Mouse (Mus musculus): ENCODE measurements around the gene Sgce.
"Not testable (repeated sequence)": the region's sequence is repeated elsewhere in the genome, so short reads cannot be mapped to it uniquely, and the experiment has no call there.

Sgce gene

DNA sequence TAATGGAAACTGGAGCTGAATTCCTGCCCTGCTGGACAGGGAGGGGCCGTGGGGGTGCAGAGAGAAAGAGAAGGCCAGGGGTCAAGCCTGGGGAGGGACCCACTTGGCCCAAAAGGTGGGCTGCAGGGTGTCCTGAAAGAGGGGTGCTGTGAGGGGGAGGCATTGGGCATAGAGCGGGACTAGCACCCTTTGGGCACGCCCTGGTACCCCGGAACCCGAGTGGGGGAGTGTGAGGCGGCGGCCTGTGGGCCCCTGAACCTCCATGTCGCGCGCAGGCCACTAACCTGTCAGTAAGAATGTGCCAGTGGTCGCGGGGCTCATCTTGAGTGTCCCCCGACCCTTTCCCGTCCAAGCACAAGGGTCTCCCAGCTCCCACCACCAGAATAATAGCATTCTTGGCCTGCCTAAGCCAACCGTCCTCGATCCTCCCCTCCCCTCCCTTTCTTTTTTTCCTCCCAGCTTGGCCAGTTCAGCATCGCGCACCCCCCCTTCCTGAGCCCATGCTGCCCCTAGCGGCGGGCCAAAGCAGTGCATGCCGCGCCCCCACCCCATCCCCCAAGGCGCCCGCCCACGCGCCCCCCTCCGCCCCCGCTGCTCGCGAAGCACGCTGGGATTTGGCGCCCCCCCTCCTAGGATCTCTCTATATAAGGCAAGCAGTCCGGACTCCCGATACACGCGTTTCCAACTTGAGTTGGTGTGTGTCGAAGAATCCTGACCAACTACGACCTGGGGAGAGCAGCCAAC is at the start of gene Sgce, which contains the start of gene Peg10:
Gene Sgce (minus strand): TSS at position 512 of the 744 bp plus-strand sequence.
Gene Peg10 (plus strand): TSS at position 611 of the 744 bp plus-strand sequence.
- DNase-seq = peak; percentile 81

DNA sequence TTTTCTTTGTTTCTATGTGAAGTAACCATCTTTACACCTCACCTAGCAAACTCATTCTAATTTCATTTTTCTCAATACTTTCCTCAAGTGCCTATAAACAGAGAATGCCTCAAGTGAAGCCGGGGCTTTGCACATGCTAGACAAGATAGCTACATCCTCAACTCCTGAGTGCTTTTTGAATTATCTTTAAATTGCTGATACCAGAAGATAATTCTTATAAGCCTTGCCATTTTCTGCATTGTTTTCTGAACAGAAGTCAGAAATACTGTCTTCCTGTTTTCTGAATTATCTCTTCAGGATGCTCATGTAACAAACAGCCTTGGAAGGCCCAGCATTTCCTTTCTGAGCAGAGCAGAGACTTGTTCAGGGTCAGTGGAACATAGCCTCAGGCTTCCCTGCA is 49.3 kb upstream of the Sgce start:
- no peak for DNase-seq

- no peak for DNase-seq
Observed at GRCm38 (mm10) chr6:4762252-4762651, 15.2 kb upstream of the Sgce start.

GRCm38 (mm10) chr6:4761415-4762142 is 14.6 kb upstream of the Sgce start:
- DNase-seq = not testable (repeated sequence)

- DNase-seq = no peak
Observed at GRCm38 (mm10) chr6:4754886-4755285, 7.9 kb upstream of the Sgce start.

- no peak for DNase-seq
Observed at GRCm38 (mm10) chr6:4754286-4754685, 7.3 kb upstream of the Sgce start.

- DNase-seq = no peak
Observed at GRCm38 (mm10) chr6:4751355-4751754, 4.3 kb upstream of the Sgce start.

GRCm38 (mm10) chr6:4749091-4749490 is 2.1 kb upstream of the Sgce start:
- peak; percentile 91 for DNase-seq

DNA sequence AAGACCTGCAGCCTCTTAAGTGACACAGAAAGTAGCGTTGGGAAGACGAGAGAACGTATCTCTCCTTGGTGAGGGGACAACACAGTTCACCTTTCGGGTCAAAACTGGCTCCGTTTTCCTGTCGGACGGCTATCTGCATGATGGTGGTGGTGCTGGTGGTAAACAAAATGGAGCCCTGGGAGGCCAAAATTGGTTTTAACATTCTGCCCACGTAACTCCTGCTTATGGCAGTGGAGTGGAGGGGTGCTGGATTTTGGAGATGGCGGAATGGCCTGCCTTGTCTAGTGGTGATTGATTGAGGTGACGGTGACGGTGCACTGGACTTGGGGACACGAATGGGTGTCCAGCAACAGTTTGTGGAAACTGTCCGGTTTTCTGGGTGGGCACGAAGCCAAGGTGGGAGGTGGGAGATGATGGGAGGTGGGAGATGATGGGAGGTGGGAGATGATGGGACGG is 1.5 kb upstream of the Sgce start:
- DNase-seq = peak; percentile 51

GRCm38 (mm10) chr6:4747677-4748505 is 884 bp upstream of the Sgce start:
- peak; percentile 37 for DNase-seq

GRCm38 (mm10) chr6:4746036-4746695 is 841 bp downstream of the Sgce start:
- DNase-seq = no peak

- DNase-seq = peak; percentile 12
Observed at GRCm38 (mm10) chr6:4740511-4740910, 6.5 kb downstream of the Sgce start.

DNA sequence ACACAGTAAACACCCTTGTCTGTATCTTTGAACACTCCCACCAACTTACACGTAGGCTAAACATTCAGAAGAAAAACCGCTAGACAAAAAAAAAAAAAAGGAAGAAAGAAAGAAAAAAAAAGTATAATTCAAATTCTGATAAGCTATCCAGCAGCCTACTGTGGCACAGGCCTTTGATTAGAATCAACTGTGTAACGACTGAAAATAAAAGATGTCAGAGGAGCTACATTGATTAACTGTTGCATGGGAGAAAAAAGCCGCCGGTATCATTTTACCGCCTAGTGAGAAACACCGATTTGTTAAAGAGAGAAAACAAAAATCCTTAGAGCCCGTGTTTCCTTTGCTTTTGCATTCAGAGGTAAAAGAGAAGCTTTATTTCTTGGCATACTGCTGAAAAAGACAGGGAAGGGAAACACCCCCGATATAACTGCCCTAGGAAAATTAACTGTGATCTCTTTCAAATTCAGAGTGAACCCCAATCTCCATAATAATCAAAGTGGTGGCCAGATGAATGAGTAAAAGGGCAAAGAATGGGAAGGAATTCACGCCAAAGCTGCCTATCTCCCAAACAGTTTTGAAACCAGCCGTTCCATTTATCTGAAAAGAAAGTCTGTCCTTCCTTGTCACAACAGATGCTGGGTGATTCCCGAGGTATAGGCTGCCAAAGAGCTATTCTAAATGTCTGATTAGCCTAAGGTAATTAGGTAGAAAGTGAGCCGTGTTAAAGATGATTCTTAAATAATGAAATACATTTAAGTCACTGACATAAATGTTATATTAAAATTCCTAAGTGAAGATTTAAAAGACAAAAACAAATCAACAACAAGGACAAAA is 7.3 kb downstream of the Sgce start:
- DNase-seq = no peak

- no peak for DNase-seq
Observed at GRCm38 (mm10) chr6:4738717-4739116, 8.3 kb downstream of the Sgce start.

DNA sequence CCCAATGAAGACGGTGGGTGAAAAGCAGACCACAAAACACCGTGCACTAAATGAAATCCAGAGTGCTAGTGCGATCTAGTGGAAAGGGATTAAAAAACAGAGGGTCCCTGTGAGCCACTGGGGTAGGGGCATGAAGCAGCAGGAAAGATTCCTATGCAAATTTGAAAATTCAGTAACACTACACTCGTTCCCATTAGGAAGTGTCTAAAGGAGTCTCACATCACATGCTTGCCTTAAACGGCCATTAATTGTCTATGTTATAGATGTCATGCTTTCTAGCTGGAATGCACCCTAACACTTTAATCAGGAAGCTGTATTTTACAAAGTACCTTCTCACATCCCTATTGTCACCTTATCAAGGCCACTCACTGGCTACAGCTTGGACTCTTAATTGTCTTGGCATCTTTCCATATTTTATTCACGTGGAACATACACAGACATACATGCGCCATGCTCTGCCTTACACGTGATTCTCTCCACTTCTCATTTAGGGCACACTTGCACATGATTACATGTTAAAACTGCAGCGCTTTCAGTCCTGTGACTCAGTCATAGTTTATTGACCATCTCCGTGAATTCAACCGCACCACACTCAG is 8.9 kb downstream of the Sgce start:
- no peak for DNase-seq

DNA sequence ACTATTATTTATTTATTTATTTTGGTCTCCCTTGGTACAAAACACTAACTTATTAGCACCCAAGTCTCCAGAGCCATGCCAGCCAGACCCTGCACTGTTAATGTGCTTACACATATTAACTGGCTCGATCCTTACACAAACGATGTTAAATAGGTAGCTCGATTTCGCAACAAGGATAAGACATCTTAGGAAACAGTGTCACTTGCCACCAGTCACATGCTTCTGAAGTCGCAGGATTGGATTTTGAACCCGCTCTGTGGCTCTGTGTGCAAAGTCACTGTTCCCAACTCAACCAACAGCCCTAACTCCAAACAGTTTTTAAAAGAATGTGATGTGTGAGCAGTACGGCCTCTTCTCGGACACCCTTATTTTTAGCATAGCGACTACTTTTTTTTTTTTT is 10.6 kb downstream of the Sgce start:
- DNase-seq = no peak

GRCm38 (mm10) chr6:4733208-4733607 is 13.8 kb downstream of the Sgce start:
- no peak for DNase-seq

DNA sequence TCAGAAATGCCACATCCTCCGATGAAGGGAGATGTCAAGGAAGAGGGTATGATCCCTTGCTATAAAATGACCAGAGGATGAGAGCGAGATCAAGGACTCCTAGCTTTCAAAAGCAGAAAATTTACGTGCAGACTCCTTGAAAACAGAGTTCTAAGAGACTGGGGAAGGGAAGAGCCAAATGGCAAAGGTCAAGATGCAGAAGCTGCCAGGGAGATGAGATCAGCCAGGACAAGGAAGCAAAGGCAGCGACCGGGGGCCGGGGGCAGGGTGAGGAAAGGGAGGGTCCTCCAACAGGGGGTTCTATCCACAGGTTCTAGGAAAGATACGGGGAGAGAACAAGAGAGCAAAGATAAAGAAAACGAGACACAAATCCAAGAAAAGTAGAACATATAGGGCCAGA is 15.3 kb downstream of the Sgce start:
- no peak for DNase-seq

DNA sequence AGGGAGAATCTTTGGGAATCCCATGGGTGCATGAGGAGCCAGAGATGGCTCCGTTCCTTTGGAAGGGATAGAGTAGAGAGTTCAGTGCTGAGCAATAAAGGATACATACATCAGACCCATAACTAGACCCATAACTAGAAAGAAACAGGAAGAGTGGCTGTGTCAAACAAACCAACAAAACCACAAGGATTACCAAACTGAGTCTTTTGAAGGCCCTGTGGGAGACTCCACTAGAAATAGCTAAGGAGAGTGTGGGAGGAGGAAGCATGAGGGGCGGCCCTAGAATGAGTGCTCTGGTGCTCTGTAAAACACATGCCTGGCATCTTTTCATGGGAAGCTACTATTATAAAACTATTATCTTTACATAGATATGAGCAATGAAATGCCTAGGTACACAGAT is 18.7 kb downstream of the Sgce start:
- no peak for DNase-seq

DNA sequence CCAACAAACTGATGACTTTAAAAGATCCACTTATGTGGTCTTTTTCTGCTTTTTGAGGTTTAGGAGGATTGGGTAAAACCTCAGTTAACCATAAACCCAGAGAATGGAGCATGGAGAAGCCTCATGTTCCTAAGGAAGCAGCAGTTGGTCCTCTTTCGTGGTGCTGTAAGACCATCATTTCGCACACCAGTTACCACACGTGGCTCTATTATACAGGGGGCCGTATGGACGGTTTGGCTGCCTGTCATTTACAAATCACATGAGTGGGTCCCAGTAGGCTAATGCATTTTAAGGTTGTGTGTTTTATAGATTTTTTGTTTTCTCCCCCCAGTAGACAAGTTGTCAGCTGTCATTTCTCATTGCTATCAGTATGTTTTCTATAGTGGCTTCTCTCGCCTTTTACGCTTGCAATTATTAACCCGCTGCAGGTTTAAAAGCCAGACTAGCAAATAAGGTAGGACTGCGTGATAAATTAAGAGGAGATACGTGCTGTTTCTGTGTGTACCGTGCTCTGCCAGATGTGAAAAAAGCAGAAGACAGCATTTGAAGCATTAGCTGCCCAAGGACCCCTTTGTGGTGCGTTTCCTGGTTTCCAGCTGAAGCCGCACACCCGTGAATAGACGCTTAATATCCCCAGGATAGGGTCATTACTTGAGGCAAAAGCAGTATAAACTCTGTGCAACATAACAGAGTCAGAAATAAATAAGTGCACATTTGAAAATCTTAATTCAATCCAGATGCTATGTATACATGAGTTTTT is 22.8 kb downstream of the Sgce start:
- no peak for DNase-seq

GRCm38 (mm10) chr6:4722739-4723138 is 24.3 kb downstream of the Sgce start:
- DNase-seq = no peak

Data from right cerebral cortex, postnatal 14 days (tissue).